Mouse (Mus musculus): ENCODE measurements around the gene Adamts18. TPM values are rescaled to one million over a fixed set of nuclear protein-coding genes. Genes with fewer than 3 reads are reported as not detected.

The Adamts18 gene
- total RNA-seq, 2 experiments from 2014 or later, result 1.3 to 1.9 TPM

- Histone ChIP-seq H3K4me3 (no peak overlapping the region), H3K27ac (no peak overlapping the region)
- DNase-seq (ENCODE audit: low spot score in 2 of 2), result peak; percentile 89 to 91
- peak; percentile 90 for TF ChIP-seq CTCF (conservative IDR thresholded peaks at IDR 0.05)
Measured at GRCm38 (mm10) chr8:113664544-113664943, 184.0 kb downstream of the Adamts18 start.

DNA sequence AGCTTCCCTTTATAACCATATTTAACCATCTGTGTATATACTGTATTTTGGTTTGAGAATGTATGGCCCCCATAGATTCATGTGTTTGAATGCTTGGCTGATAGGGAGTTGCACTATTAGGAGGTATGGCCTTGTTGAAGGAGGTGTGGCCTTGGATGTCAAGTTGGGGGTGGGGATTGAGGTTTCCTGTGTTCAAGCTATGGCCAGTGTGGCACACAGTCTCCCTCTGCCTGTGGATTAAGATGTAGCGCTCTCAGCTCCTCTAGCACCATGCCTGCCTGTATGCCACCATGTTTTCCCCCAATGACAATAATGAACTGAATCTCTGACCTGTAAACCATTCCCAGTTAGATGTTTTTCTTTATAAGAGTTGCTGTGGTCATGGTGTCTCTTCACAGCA is 188.4 kb downstream of the Adamts18 start:
- TF ChIP-seq CTCF (conservative IDR thresholded peaks at IDR 0.05), result no peak
- no peak overlapping the region for H3K4me3 ChIP-seq
- DNase-seq (ENCODE audit: low spot score in 2 of 2), result no peak
- no peak overlapping the region for H3K27ac ChIP-seq

GRCm38 (mm10) chr8:113656681-113657298 is 191.7 kb downstream of the Adamts18 start:
- no peak for DNase-seq (ENCODE audit: low spot score in 2 of 2)
- Histone ChIP-seq H3K27ac (no peak overlapping the region), H3K4me3 (no peak overlapping the region)
- TF ChIP-seq CTCF (conservative IDR thresholded peaks at IDR 0.05), result no peak

DNA sequence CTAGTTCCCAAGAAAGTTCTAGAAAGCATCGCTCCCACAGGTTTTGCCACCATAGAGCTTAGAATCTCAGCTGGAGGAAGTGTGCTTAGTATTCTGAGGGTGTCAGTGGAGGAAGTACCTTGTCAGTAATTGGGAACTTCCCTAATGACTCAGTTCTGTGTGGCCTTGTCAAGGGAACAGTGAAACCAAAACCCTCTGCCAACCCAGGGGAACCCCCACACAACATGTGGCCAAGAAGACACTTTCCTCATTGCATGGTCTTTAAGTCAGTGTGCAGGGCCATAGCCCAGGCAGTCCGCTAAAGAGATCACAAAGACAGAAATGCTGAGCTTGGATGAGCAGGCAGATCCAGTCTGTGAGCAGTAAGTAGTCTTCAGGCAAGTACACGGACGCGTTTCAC is 192.4 kb downstream of the Adamts18 start:
- no peak overlapping the region for H3K4me3 ChIP-seq
- no peak for TF ChIP-seq CTCF (conservative IDR thresholded peaks at IDR 0.05)
- H3K27ac ChIP-seq, result no peak overlapping the region
- no peak for DNase-seq (ENCODE audit: low spot score in 2 of 2)

- no peak for DNase-seq (ENCODE audit: low spot score in 2 of 2)
- Histone ChIP-seq H3K27ac (no peak overlapping the region), H3K4me3 (no peak overlapping the region)
- TF ChIP-seq CTCF (conservative IDR thresholded peaks at IDR 0.05), result no peak
Measured at GRCm38 (mm10) chr8:113653151-113653550, 195.4 kb downstream of the Adamts18 start.

GRCm38 (mm10) chr8:113652450-113652849 is 196.1 kb downstream of the Adamts18 start:
- TF ChIP-seq CTCF (conservative IDR thresholded peaks at IDR 0.05), result no peak
- no peak for DNase-seq (ENCODE audit: low spot score in 2 of 2)

More at GRCm38 (mm10) chr8:113652450-113652849, 196.1 kb downstream of the Adamts18 start:
- Histone ChIP-seq H3K4me3 (no peak overlapping the region), H3K27ac (no peak overlapping the region)

Other genes with a start within 250 kb of the Adamts18 start
- gene Mon1b, start 213.2 kb downstream of the Adamts18 start, total RNA-seq (2021), result 10 to 100 TPM; 23.7 to 23.9 TPM
- gene Syce1l, start 205.5 kb downstream of the Adamts18 start, total RNA-seq (2021), result under 1 TPM; 0.69 TPM

Data from layer of hippocampus, adult 2 months (tissue).